ENCODE assay signal across 8 mouse cellular contexts in the genomic region with DNA sequence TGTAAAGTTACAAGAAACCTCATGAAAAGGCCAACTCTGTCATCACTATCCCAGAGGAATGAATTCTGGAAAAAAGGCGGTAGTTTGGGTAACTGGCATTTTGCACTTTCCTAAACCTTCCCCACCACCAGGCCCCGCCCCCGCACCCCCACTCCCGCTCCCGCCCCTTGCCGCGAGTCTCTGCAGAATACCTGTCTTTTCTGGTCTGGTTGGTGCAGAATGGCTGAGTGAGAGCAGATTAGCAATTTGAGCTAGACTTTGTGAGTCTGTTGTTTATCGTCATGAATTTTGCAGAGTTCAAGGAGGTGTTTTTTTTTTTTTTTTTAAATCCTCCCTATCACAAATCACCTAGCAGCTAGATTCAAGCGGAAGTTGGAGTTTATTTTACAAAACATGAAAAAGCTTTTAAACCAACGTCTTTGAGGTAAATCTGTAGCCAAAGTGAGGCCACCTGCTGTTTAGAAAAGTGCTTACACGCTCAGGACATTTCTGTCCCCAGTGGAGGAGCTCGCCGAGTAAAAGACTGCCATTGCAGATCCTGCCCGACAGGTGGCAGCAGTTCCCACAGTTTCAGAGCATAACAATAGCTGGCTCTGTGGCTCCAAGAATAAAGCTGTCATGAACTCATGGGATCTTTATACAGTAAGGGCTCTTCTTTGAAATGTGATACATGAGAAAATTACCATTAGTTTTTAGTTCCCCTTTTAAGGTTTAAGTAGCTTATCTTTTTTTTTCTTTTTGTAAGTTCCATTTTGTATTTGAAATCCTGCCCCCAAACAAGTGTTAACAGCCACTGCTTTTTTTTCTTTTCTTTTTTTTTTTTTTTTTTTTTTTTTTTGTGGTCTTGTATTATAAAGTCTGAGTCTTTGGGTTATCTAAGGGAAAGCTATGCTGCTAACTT.
DNase-seq lines count a peak whose midpoint lies in the region; ATAC-seq and TF ChIP-seq lines count a peak whose summit lies in the region.

No protein-coding gene starts in this region.

- no peak overlapping the region for H3K9ac ChIP-seq in embryonic facial prominence, embryonic 15.5 days
- H3K9ac ChIP-seq in limb, embryonic 12.5 days (replicated peaks), result no peak overlapping the region
- H3K9ac ChIP-seq in midbrain, embryonic 15.5 days, result no peak overlapping the region

- H3K9me3 ChIP-seq in embryonic facial prominence, embryonic 15.5 days (replicated peaks), result no peaks in the 10 kb centered on the region
- 0 out of 2 replicates have a peak, but pooled peaks cover 5% of the 10 kb centered on the region for H3K9me3 ChIP-seq in limb, embryonic 12.5 days
- H3K9me3 ChIP-seq in midbrain, embryonic 15.5 days, result no peaks in the 10 kb centered on the region

- H3K4me3 ChIP-seq in bone marrow, adult 2 months (replicated peaks; ENCODE audit: control insufficient read depth, low read depth, low read length), result no peak overlapping the region
- peak overlapping the region; percentile 24 for H3K4me3 ChIP-seq in embryonic facial prominence, embryonic 15.5 days (replicated peaks)
- H3K4me3 ChIP-seq in limb, embryonic 12.5 days (replicated peaks), result 0 out of 2 replicates have a peak overlapping the region, but pooled peaks have one; percentile 16
- H3K4me3 ChIP-seq in midbrain, embryonic 15.5 days, result no peak overlapping the region

- TF ChIP-seq POLR2A in bone marrow, adult 2 months (IDR thresholded peaks at IDR 0.05; ENCODE audit: borderline replicate concordance, control insufficient read depth, low read depth, low read length), result no peak

- WGBS in bone marrow, adult 2 months, result 4% methylated on average over 14 of the region's 14 CpGs
- 3% methylated on average over 14 of the region's 14 CpGs for WGBS in embryonic facial prominence, embryonic 15.5 days
- WGBS in limb, embryonic 12.5 days, result 4% methylated on average over 14 of the region's 14 CpGs
- WGBS in midbrain, embryonic 15.5 days, result 4% methylated on average over 14 of the region's 14 CpGs

- peak; percentile 88 for DNase-seq in A20 (ENCODE audit: low read depth, low spot score)
- peak; percentile 87 for DNase-seq in heart, adult 8-10 months (ENCODE audit: low spot score)
- DNase-seq in kidney, adult 8-10 months, result peak; percentile 86 to 92
- DNase-seq in spleen, adult 18-20 months, result peak; percentile 63 to 76

- H3K4me1 ChIP-seq in bone marrow, adult 2 months (ENCODE audit: control insufficient read depth, insufficient read depth, low read length), result no peaks in the 10 kb centered on the region; the same call in 1 of the 2 replicates
- peaks cover 4% of the 10 kb centered on the region; the same call in 1 of the 2 replicates for H3K4me1 ChIP-seq in embryonic facial prominence, embryonic 15.5 days
- 0 out of 2 replicates have a peak, but pooled peaks cover 3% of the 10 kb centered on the region for H3K4me1 ChIP-seq in limb, embryonic 12.5 days (replicated peaks)
- peaks cover 6% of the 10 kb centered on the region for H3K4me1 ChIP-seq in midbrain, embryonic 15.5 days

- ATAC-seq in embryonic facial prominence, embryonic 15.5 days (ENCODE audit: insufficient number of reproducible peaks, low FRiP score, low TSS enrichment, low read depth), result no peak; the same call in 1 of the 2 replicates
- peak; percentile 80 for ATAC-seq in limb, embryonic 12.5 days (ENCODE audit: insufficient number of reproducible peaks, insufficient read depth, low FRiP score, low TSS enrichment, low read depth)
- peak; percentile 93 for ATAC-seq in midbrain, embryonic 15.5 days (replicated peaks)

- no peaks in the 10 kb centered on the region for H3K27me3 ChIP-seq in embryonic facial prominence, embryonic 15.5 days
- no peaks in the 10 kb centered on the region for H3K27me3 ChIP-seq in limb, embryonic 12.5 days
- H3K27me3 ChIP-seq in midbrain, embryonic 15.5 days (replicated peaks), result no peaks in the 10 kb centered on the region; the same call in 1 of the 2 replicates

- TF ChIP-seq CTCF in bone marrow, adult 2 months (IDR thresholded peaks at IDR 0.05; ENCODE audit: control insufficient read depth, insufficient read depth, low read length), result peak; percentile 90

- H3K36me3 ChIP-seq in embryonic facial prominence, embryonic 15.5 days, result no peaks in the 10 kb centered on the region
- H3K36me3 ChIP-seq in limb, embryonic 12.5 days, result no peaks in the 10 kb centered on the region
- no peaks in the 10 kb centered on the region for H3K36me3 ChIP-seq in midbrain, embryonic 15.5 days (replicated peaks)

- peak overlapping the region; percentile 36 for H3K4me2 ChIP-seq in embryonic facial prominence, embryonic 15.5 days (replicated peaks)
- H3K4me2 ChIP-seq in limb, embryonic 12.5 days, result peak overlapping the region; percentile 41
- H3K4me2 ChIP-seq in midbrain, embryonic 15.5 days, result peak overlapping the region; percentile 31

- H3K27ac ChIP-seq in bone marrow, adult 2 months (ENCODE audit: control insufficient read depth, insufficient read depth, low read depth, low read length, poor library complexity), result no peak overlapping the region
- no peak overlapping the region for H3K27ac ChIP-seq in embryonic facial prominence, embryonic 15.5 days (replicated peaks)
- H3K27ac ChIP-seq in limb, embryonic 12.5 days, result no peak overlapping the region
- H3K27ac ChIP-seq in midbrain, embryonic 15.5 days, result no peak overlapping the region

Comparison
In these comparisons a context has a peak if more than half of its experiments do, and no peak if none do; other contexts are left out.
1. H3K4me3 ChIP-seq: peak in embryonic facial prominence, embryonic 15.5 days (single experiment) and limb, embryonic 12.5 days (single experiment); none in bone marrow, adult 2 months (single experiment) and midbrain, embryonic 15.5 days (single experiment).
2. Peak in every context shown above with its lines, with median percentiles within 50 percentile points of each other: DNase-seq and H3K4me2 ChIP-seq.